Mouse (Mus musculus) left cerebral cortex, postnatal 10 days (tissue): ENCODE measurements at regions not wholly inside any gene's neighbourhood (a gene's known extent, or its start where the extent isn't known, plus 50 kb on each side); places are given as distances from the start of the nearest gene placed in this dataset.
"Not testable (repeated sequence)": the region's sequence is repeated elsewhere in the genome, so short reads cannot be mapped to it uniquely, and the experiment has no call there.

Source experiments
- DNase-seq, 2 experiments: peaks; one replicate each; pipeline ENCODE4 v3.0.0; 2021 to 2022; ENCODE audit warnings: low spot score in 2 of 2, mixed read lengths in 1 of 2; ENCODE audit errors: extremely low spot score in 1 of 2
- intact Hi-C: fragments of 180-260 bp; cut with DNase I; formaldehyde crosslinking; loops from one replicate; pipeline ENCODE4 v1.15.1; 2025

DNA sequence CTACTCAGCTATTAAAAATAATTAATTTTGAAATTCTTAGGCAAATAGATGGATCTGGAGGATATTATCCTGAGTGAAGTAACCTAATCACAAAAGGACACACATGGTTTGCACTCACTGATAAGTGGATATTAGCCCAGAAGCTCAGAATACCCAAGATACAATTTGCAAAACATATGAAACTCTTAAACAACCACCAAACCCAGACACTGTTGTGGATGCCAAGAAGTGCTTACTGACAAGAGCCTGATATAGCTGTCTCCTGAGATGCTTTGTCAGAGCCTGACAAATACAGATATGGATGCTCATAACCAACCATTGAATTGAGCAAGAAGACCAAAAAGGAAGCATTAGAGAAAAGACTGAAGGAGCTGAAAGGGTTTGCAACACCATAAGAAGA, 468.4 kb upstream of the Cdh12 start:
- DNase-seq, intact Hi-C loops: not testable (repeated sequence)

DNA sequence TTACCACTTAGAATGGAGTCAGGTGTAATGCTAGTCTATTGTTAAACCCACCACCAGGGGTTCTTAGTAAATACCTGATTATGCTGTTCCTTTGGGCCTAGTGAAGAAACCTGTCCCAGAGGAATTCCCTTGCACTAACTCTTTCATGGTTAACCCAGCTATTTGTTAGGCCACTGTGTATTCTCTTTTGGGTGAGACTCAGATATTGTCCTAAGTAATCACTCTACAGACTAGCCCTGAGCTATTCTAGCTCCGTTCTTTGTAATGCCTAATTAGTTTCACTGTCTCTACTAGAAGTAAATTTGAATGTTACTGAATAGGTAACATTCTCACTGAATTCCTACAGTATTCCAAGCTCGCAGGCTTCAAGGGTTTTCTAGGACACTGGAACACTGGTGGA, 464.1 kb upstream of the Cdh12 start:
- intact Hi-C loops, DNase-seq: not testable (repeated sequence)

DNA sequence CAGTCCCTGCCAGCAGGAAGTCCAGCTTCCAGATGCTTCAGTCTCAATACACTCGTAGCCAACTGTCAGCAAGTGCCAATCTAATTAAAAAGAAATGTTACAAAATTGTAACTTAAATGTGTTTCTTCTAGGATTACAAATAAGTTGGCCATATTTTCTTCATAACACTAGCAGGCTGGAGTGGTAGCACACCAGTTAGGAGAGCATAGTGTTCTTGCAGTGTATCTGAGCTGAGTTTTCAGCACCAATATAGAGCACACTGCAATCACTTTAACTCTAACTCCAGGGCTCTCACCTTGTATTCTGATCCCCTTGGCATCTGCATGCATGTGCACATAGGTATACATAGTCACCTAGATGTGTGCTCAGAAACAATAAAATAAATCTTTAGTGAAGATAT, 417.3 kb upstream of the Cdh12 start:
- no peak for DNase-seq
- intact Hi-C loops = no loop called here

DNA sequence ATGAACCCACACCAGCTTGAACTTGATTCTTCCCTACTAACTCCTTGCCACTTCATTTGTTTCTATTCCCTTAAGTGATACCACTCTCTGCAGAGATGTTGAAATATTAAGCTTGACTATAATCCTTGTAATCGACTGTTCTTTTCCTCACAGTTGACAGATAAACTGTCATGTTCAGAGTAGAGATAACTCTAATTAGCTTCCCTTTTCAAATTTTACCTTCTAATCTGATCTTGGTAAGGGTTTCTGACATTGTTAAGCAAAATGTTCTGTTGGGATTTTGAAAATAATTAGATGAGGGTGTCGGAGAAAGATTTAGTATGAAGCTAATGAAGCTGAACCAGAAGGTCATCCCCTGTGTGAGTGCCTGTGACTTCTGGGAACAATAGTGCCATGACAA, 414.7 kb upstream of the Cdh12 start:
- DNase-seq = no peak
- intact Hi-C loops = no loop called here

- intact Hi-C loops = no loop called here
These were observed 410.3 kb upstream of the Cdh12 start for GRCm38 (mm10) chr15:20038550-20039435.

GRCm38 (mm10) chr15:20040041-20040440, 409.0 kb upstream of the Cdh12 start:
- DNase-seq = no peak
- intact Hi-C loops = no loop called here

More at GRCm38 (mm10) chr15:20038550-20039435, 410.3 kb upstream of the Cdh12 start:
- DNase-seq = no peak

GRCm38 (mm10) chr15:20084958-20085357, 364.1 kb upstream of the Cdh12 start:
- intact Hi-C loops = no loop called here
- peak; percentile 11 to 20 for DNase-seq

GRCm38 (mm10) chr15:20089780-20090179, 359.3 kb upstream of the Cdh12 start:
- intact Hi-C loops = no loop called here
- DNase-seq = no peak

- DNase-seq = no peak
- intact Hi-C loops = no loop called here
These were observed 358.5 kb upstream of the Cdh12 start for GRCm38 (mm10) chr15:20090522-20090921.

- DNase-seq = no peak
- intact Hi-C loops = no loop called here
These were observed 353.3 kb upstream of the Cdh12 start for GRCm38 (mm10) chr15:20095764-20096163.

GRCm38 (mm10) chr15:20119518-20119917, 329.5 kb upstream of the Cdh12 start:
- intact Hi-C loops = loop anchor here (10.0 kb wide), 1 partner anchor 1285 kb away; no protein-coding TSS in a partner anchor
- DNase-seq = no peak

DNA sequence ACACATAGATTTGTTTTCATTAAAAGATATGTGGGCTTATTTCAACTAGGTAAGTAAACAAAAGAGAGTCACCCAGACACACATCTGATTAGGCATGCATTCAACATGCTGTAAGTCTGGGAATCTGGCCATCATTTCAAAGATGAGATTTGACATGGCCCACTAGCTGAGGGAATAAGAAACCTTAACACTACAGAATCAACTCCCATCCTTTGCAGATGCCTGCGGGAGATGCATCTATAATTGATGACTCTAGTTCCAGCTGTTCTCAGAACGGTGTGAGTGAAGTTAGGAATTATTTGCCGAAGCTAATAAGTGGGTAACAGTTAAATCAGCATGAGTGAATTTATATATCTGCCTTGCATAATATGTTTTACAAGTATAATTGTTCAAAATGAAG, 325.5 kb upstream of the Cdh12 start:
- intact Hi-C loops = no loop called here
- DNase-seq = no peak

GRCm38 (mm10) chr15:20135893-20136570, 313.0 kb upstream of the Cdh12 start:
- intact Hi-C loops = no loop called here
- no peak for DNase-seq

DNA sequence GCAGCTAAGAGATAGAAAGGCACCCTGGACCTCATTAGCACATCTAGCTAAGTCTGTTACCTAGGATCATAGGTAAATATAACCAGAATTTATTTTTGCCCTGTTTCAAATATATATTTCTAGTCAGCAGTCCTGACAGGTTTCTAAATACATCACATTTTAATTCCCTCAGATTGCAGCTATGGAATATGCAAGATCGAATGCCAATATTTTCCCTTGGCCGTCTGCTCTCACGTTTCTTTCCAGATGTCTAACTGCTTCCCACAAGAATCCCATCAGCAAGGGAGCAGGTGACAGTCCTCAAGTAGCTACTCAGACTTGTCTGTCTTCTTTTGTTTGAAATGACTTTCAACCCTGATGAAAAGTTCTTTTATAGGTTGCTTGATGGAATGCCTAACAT, 297.2 kb upstream of the Cdh12 start:
- peak in 1 of 2 experiments; percentile 4 for DNase-seq
- intact Hi-C loops = no loop called here
